Mouse (Mus musculus): ENCODE measurements at regions not wholly inside any gene's neighbourhood (a gene's known extent, or its start where the extent isn't known, plus 50 kb on each side); places are given as distances from the start of the nearest gene placed in this dataset.
"Not testable (repeated sequence)": the region's sequence is repeated elsewhere in the genome, so short reads cannot be mapped to it uniquely, and the experiment has no call there.

GRCm38 (mm10) chr13:52305328-52305727 lies 225.8 kb downstream of the Diras2 start:
- not testable (repeated sequence) for DNase-seq (ENCODE audit: extremely low read depth, low read depth)

- DNase-seq (ENCODE audit: extremely low read depth, low read depth), result no peak
These were observed 224.2 kb downstream of the Diras2 start for GRCm38 (mm10) chr13:52306783-52307440.

GRCm38 (mm10) chr13:52310954-52311353 lies 220.1 kb downstream of the Diras2 start:
- DNase-seq (ENCODE audit: extremely low read depth, low read depth), result no peak

DNA sequence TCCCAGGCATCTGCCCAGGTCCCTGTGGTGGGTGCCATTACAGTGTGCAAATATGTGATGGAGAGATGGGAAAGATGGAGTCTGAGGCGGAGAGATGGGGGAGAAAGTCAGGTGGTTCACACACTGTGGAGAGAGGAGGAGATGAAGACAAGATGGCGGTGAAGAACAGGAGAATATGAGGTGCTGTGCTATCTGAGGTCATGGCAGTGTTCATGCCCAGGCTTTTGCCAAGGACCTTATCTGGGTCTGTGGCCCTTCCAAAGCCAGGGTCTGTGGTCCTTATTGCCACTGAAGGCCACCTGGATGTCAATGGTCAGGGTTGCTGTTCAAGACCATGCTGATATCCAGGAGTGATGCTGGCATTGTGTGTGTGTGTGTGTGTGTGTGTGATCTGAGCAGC lies 212.8 kb downstream of the Diras2 start:
- DNase-seq (ENCODE audit: extremely low read depth, low read depth), result no peak

- no peak for DNase-seq (ENCODE audit: extremely low read depth, low read depth)
These were observed 207.4 kb downstream of the Diras2 start for GRCm38 (mm10) chr13:52323691-52324090.

DNA sequence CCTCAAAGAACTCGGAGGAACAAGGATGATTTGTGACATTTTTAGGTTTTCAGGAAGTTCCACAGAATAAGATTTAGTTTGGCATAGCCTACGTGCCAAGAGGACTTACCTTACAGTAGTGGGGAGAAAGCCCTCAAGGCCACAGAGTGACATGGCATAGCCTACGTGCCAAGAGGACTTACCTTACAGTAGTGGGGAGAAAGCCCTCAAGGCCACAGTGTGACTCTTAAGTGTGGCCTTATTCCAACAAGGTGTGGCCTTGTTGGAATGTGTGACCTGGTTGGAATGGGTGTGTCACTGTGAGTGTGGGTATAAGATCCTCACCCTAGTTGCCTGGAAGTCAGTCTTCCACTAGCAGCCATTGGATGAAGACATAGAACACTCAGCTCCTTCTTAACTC lies 206.7 kb downstream of the Diras2 start:
- not testable (repeated sequence) for DNase-seq (ENCODE audit: extremely low read depth, low read depth)

DNA sequence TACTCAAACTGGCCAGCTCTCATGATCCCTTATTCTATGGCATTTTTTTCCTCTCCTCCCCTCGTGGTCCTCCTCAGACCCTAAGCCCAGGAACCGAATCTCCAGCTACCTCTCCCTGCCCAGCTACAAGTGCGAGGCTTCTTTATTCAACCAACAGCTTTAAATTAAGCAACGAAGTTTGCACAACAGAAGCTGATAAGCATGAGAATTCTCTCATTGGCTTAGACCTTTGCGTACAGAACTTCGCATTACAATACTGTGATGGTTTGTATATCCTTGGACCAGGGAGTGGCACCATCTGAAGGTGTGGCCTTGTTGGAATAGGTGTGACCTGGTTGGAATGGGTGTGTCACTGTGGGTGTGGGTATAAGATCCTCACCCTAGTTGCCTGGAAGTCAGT lies 205.4 kb downstream of the Diras2 start:
- not testable (repeated sequence) for DNase-seq (ENCODE audit: extremely low read depth, low read depth)

GRCm38 (mm10) chr13:52327734-52328133 lies 203.3 kb downstream of the Diras2 start:
- DNase-seq (ENCODE audit: extremely low read depth, low read depth), result no peak

GRCm38 (mm10) chr13:52328766-52329165 lies 202.3 kb downstream of the Diras2 start:
- DNase-seq (ENCODE audit: extremely low read depth, low read depth), result no peak

GRCm38 (mm10) chr13:52331068-52331467 lies 200.0 kb downstream of the Diras2 start:
- no peak for DNase-seq (ENCODE audit: extremely low read depth, low read depth)

DNA sequence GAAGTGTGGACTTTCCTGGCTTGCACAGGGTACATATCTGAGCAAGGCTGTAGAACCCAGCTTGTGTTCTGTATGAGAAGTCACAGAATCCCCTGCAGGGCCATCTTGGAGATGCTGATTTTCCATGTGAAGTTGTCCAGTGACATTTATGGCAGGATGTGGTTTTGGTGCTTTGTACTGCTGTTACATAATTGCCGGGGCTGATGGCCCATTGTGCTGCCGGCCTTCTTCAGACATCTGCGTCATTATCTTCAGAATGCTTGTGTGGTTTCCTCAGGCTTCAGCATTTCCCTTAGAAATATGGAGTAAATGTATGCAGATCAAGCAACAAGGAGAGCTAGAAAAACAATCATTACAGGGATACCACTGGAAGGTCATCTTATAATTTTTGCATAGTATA lies 196.1 kb downstream of the Diras2 start:
- no peak for DNase-seq (ENCODE audit: extremely low read depth, low read depth)

GRCm38 (mm10) chr13:52337936-52338335 lies 193.1 kb downstream of the Diras2 start:
- no peak for DNase-seq (ENCODE audit: extremely low read depth, low read depth)

DNA sequence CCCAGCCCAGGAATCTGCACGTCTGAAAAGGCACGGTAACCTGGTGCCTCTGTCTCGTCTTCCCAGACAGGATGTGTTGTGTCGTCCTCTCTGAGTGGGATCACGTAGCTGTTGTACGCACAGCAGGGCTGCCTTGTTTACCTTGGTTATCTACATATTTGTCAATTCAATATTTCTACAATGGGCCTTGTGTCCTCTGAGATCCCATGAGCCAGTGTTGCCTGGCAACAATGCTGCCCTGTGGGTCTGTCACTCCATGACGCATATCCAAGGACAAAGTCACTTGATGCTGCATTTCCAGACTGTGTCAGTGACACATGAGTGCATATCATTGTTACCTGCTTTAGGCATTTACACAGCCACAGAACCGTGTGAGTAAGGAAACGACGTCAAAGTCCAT lies 191.9 kb downstream of the Diras2 start:
- no peak for DNase-seq (ENCODE audit: extremely low read depth, low read depth)

DNA sequence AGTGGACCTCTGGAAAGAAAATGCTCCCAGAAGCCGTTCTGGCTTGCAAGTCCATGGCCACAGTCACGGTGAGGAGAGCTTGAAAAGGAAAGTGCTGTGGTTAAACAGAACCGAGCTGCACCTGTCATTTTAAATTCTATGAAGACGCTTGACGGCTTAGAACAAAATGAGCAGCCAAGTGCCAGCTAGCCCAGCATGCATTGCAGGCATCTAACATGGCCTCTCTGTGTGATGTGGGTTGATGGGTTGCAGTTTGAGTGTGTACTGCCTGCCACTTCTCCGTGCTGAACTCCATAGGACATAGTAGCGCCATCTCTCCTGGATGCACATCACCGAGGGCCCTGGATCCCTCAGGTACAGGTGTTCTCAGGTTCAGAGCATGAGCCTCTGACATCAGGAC lies 189.1 kb downstream of the Diras2 start:
- no peak for DNase-seq (ENCODE audit: extremely low read depth, low read depth)

- no peak for DNase-seq (ENCODE audit: extremely low read depth, low read depth)
These were observed 186.7 kb downstream of the Diras2 start for GRCm38 (mm10) chr13:52344383-52344782.

DNA sequence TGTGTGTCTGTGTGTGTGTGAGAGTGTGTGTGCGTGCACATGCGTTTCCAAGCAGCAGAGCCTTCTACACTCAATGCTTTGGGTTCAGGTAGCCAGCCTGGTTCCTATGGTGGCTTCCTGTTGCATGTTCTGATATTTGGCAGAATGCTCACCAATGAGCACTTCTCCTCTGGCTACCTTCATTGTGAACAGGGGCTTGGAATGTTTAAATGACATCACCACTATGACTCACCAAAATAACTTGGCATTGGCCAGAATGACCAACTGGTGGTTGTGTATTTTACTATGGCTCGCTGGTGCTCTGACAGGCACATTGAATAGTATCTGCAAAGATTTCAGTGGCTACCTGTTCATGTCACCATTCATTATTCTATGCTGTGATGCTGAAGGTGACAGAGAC lies 186.2 kb downstream of the Diras2 start:
- no peak for DNase-seq (ENCODE audit: extremely low read depth, low read depth)

DNA sequence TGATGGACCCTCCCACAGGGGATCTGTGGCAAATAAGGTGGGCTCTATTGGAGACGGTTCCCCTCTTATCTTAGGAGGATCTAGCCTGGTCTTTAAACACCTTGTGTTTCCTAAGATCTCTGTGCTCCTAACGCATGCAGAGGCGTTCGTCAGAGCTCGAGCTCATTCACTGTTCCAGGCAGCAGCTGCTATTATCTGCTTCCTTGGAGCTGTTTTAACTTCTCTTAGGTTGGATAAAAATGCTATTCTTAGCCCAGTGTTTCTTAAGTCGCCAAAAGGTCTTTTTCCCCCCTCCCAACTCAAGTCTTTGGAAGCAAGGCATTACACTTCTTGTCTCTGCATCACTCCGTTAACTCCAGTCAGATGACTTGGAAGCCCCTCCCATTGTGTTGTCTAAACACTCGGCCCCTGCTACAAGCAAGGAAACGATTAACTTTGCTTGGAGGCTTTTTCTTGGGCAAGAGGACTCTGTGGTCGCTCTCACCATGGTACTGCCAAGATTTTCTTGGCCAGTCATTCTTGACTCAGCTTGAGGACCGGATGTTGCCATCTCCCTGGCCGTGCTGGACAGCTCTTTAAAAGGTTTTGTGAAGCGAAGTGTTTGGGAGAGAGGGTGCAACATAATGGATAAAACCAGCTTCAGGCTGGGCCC lies 185.6 kb downstream of the Diras2 start:
- no peak for DNase-seq (ENCODE audit: extremely low read depth, low read depth)

GRCm38 (mm10) chr13:52346027-52346375 lies 185.1 kb downstream of the Diras2 start:
- no peak for DNase-seq (ENCODE audit: extremely low read depth, low read depth)

- no peak for DNase-seq (ENCODE audit: extremely low read depth, low read depth)
These were observed 183.4 kb downstream of the Diras2 start for GRCm38 (mm10) chr13:52347631-52348030.

DNA sequence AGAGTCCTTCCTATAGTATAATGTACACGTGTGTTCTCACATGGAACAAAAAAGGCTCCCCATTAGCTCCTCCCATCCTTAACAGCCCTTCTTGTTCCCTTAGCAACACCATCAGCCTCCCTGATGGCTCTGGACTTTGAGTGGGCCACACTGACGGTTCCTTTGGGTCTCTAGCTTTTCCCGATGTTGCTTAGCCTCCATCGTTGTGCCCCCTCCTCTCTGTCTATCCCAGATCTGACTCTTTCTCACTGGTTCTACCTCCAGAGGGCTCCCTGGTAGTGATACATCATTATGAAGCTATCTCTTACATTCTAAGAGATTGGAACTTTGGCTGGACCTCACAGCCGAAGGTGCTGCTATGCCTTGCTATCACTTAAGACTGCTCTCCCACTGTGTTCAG lies 181.5 kb downstream of the Diras2 start:
- DNase-seq (ENCODE audit: extremely low read depth, low read depth), result no peak

DNA sequence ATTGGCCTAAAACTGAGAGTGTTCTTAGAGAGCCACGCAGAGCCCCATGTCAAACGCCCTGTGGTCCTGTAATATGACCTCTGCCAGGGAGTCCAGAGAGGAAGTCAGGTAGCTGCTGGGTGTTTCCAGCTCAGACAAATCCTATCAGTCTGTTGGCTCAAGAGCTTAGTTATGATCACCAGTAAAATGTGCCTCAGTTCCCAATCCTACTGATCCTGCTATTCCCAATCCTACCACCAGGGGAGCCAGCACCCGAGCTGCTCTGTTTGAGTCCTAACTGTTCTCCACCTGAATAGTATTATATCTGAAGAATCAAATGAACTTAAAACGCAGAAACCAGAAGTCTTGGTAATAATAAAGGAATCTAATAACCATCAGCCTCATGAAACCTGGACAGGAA lies 178.5 kb downstream of the Diras2 start:
- DNase-seq (ENCODE audit: extremely low read depth, low read depth), result peak; percentile 6

DNA sequence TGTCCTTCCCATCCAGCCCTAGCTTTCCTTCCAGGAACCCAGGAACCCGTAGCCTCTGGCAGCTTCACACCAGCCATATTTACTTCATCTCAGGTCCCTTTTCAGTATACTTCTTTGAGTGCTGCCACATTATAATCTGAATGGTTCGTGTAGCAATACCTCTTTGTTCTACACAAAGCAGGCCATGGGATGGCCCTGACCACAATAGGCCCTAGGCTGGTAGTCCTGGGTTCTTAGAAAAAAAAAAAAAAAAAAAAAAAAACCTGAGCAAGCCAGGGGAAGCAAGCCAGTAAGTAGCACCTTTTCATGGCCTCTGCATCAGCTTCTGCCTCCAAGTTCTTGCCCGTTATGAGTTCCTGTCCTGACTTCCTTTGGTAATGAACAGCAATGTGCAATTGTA lies 177.6 kb downstream of the Diras2 start:
- DNase-seq (ENCODE audit: extremely low read depth, low read depth), result no peak

GRCm38 (mm10) chr13:52353966-52354365 lies 177.1 kb downstream of the Diras2 start:
- no peak for DNase-seq (ENCODE audit: extremely low read depth, low read depth)
